Mouse (Mus musculus): ENCODE results near the gene Prmt2.
A peak's percentile ranks its signal among the peaks of the same experiment; 100 is the strongest.

- TF ChIP-seq CTCF (IDR thresholded peaks at IDR 0.05; ENCODE audit: low read depth) (peak; percentile 18; the same call in 1 of the 2 replicates), EP300 (IDR thresholded peaks at IDR 0.05; ENCODE audit: low read depth) (no peak)
These were observed 1.7 kb upstream of the Prmt2 start for GRCm38 (mm10) chr10:76239401-76239800.

Data from heart, postnatal 0 days (tissue).